Mouse (Mus musculus) liver, postnatal 0 days (tissue): ENCODE results near the gene Ccdc33.

ENCODE experiments used
- CTCF ChIP-seq: sonication (generic); IDR thresholded peaks from 2 replicates; pipeline ENCODE4 v1.5.1; 2016; ENCODE audit warnings: antibody characterized with exemption, low read depth
- EP300 ChIP-seq: IDR thresholded peaks from 2 replicates; pipeline ENCODE4 v1.6.1; 2016; ENCODE audit warnings: antibody characterized with exemption, low read depth, mild to moderate bottlenecking

DNA sequence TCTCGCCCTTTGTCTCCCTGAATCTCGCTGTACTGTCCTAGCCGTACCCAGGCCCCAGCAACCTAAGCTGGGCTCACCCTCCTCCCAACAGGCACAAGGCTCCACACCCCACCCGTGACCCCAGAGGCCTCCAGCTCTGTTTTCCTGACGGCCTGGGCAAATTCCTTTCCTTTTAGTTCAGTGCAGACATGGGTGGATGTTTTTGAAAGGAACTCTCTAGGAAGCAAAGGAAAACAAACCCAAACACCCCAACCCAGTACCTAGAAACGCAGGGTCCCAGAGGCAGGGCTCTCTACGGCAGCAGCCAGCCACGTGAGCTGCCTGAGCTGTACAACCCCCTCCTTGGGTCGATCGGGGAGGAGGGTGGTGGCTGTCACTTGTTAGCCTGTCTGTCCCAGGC, 76.2 kb downstream of the Ccdc33 start:
- TF ChIP-seq CTCF (no peak), EP300 (no peak)
